15 mouse cellular contexts compared by ENCODE assay signal in the genomic region with DNA sequence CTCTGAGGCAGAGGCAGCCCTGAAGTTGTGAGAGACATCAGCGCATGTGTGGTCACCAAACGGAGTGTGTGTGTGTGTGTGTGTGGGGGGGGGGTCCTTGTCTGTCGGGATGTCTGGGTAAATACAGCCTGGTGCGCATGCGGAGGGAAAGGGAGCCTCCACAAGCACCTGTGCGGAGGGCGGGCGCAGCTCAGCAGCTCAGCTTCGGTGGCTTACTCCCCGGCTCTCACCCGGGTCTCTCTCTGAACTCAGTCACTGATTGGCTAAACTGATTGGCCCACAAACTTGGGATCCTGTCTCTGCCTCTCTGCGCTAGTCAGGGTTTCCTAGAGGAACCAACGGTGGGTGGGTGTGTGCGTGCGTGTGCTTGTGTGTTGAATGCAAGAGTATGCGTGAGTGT. TPM values are rescaled to one million over a fixed set of nuclear protein-coding genes. Genes with fewer than 3 reads are reported as not detected.
DNase-seq lines count a peak whose midpoint lies in the region; ATAC-seq and TF ChIP-seq lines count a peak whose summit lies in the region.
"Had no signal": no experiment of that assay in that cellular context is flagged by ENCODE, and none has a peak within 500 bp of the region (broad histone marks: within the 10 kb centered on the region; RNA-seq: fewer than 3 reads in every experiment).

No protein-coding gene starts in this region.

- peak overlapping the region; percentile 10; the same call in 1 of the 2 replicates for H3K4me2 ChIP-seq in heart, embryonic 12.5 days
- H3K4me2 ChIP-seq in midbrain, embryonic 13.5 days (replicated peaks), result peak overlapping the region; percentile 20; the same call in 1 of the 2 replicates
- H3K4me2 ChIP-seq in midbrain, embryonic 11.5 days, result no peak overlapping the region
- peak overlapping the region; percentile 2; the same call in 1 of the 2 replicates for H3K4me2 ChIP-seq in embryonic facial prominence, embryonic 14.5 days (ENCODE audit: low read depth, low read length)
- H3K4me2 ChIP-seq: embryonic facial prominence, embryonic 15.5 days; liver, embryonic 13.5 days had no signal

- H3K27me3 ChIP-seq in heart, embryonic 12.5 days (replicated peaks), result peaks cover 45% of the 10 kb centered on the region
- H3K27me3 ChIP-seq in midbrain, embryonic 13.5 days, result peaks cover 31% of the 10 kb centered on the region
- peaks cover 13% of the 10 kb centered on the region for H3K27me3 ChIP-seq in midbrain, embryonic 11.5 days (ENCODE audit: control insufficient read depth, insufficient read depth, low read length)
- peaks cover 13% of the 10 kb centered on the region for H3K27me3 ChIP-seq in embryonic facial prominence, embryonic 14.5 days (replicated peaks; ENCODE audit: control insufficient read depth, insufficient read depth, low read length)
- H3K27me3 ChIP-seq in cerebellum, adult 2 months (ENCODE audit: control insufficient read depth, insufficient read depth, low read length), result no peaks in the 10 kb centered on the region

- ATAC-seq in heart, embryonic 12.5 days (ENCODE audit: insufficient number of reproducible peaks, low FRiP score), result no peak
- no peak for ATAC-seq in midbrain, embryonic 13.5 days
- no peak for ATAC-seq in midbrain, embryonic 11.5 days (ENCODE audit: low FRiP score)
- no peak for ATAC-seq in embryonic facial prominence, embryonic 14.5 days (ENCODE audit: low read depth)

- TF ChIP-seq CTCF in left cerebral cortex, adult 2 months (IDR thresholded peaks at IDR 0.05), result no peak
- no peak for TF ChIP-seq CTCF in cerebellum, adult 2 months (IDR thresholded peaks at IDR 0.05; ENCODE audit: borderline replicate concordance, insufficient read depth, low read depth, low read length)

- H3K4me1 ChIP-seq in heart, embryonic 12.5 days (replicated peaks), result peaks cover 8% of the 10 kb centered on the region
- H3K4me1 ChIP-seq in midbrain, embryonic 13.5 days (replicated peaks), result no peaks in the 10 kb centered on the region; the same call in 1 of the 2 replicates
- H3K4me1 ChIP-seq in midbrain, embryonic 11.5 days (ENCODE audit: control insufficient read depth, insufficient read depth, low read length), result no peaks in the 10 kb centered on the region
- no peaks in the 10 kb centered on the region for H3K4me1 ChIP-seq in embryonic facial prominence, embryonic 14.5 days (ENCODE audit: control insufficient read depth, insufficient read depth, low read length)
- H3K4me1 ChIP-seq in cerebellum, adult 2 months (ENCODE audit: control insufficient read depth, insufficient read depth, low read length), result no peaks in the 10 kb centered on the region

- no peak overlapping the region for H3K27ac ChIP-seq in heart, embryonic 12.5 days (ENCODE audit: poor library complexity, severe bottlenecking)
- H3K27ac ChIP-seq in midbrain, embryonic 13.5 days, result no peak overlapping the region
- no peak overlapping the region for H3K27ac ChIP-seq in midbrain, embryonic 11.5 days (ENCODE audit: low read depth, low read length)
- H3K27ac ChIP-seq in embryonic facial prominence, embryonic 14.5 days (replicated peaks; ENCODE audit: low read depth, low read length), result no peak overlapping the region
- no peak overlapping the region for H3K27ac ChIP-seq in left cerebral cortex, adult 2 months
- no peak overlapping the region for H3K27ac ChIP-seq in cerebellum, adult 2 months (ENCODE audit: insufficient read depth, low read length)
- H3K27ac ChIP-seq: embryonic facial prominence, embryonic 15.5 days; heart, adult 2 months; liver, embryonic 13.5 days had no signal

- H3K36me3 ChIP-seq in heart, embryonic 12.5 days, result no peaks in the 10 kb centered on the region
- H3K36me3 ChIP-seq in midbrain, embryonic 13.5 days, result no peaks in the 10 kb centered on the region
- H3K36me3 ChIP-seq in midbrain, embryonic 11.5 days (ENCODE audit: control insufficient read depth, insufficient read depth, low read length), result no peaks in the 10 kb centered on the region
- no peaks in the 10 kb centered on the region for H3K36me3 ChIP-seq in embryonic facial prominence, embryonic 14.5 days (ENCODE audit: control insufficient read depth, insufficient read depth, low read length)
- H3K36me3 ChIP-seq: embryonic facial prominence, embryonic 15.5 days; liver, embryonic 13.5 days had no signal

- intact Hi-C loops in left cerebral cortex, adult 2 months (cut with DNase I), result no loop called here

- H3K4me3 ChIP-seq in heart, embryonic 12.5 days, result no peak overlapping the region
- H3K4me3 ChIP-seq in midbrain, embryonic 13.5 days (replicated peaks), result no peak overlapping the region
- no peak overlapping the region for H3K4me3 ChIP-seq in midbrain, embryonic 11.5 days (ENCODE audit: low read depth, low read length)
- H3K4me3 ChIP-seq in embryonic facial prominence, embryonic 14.5 days (ENCODE audit: low read depth, low read length), result no peak overlapping the region
- no peak overlapping the region for H3K4me3 ChIP-seq in left cerebral cortex, adult 2 months
- H3K4me3 ChIP-seq in cerebellum, adult 2 months (replicated peaks; ENCODE audit: insufficient read depth, low read depth, low read length), result no peak overlapping the region
- H3K4me3 ChIP-seq: embryonic facial prominence, embryonic 15.5 days; heart, adult 2 months; liver, embryonic 13.5 days had no signal

- TF ChIP-seq POLR2A in cerebellum, adult 2 months (IDR thresholded peaks at IDR 0.05; ENCODE audit: borderline replicate concordance, insufficient read depth, low read length), result no peak

- no peak for DNase-seq in heart, postnatal 4 days
- no peak for DNase-seq in midbrain, embryonic 11.5 days (ENCODE audit: low spot score, missing footprints)
- DNase-seq in embryonic facial prominence, embryonic 14.5 days (ENCODE audit: low spot score), result no peak
- peak; percentile 88 for DNase-seq in thymus, postnatal 14 days
- DNase-seq in left cerebral cortex, adult 2 months (ENCODE audit: extremely low spot score in 1 of 2, low spot score in 2 of 2), result no peak
- DNase-seq in cerebellum, adult 2 months, result no peak
- DNase-seq: cerebellum, adult 9-10 months; kidney, adult 11 months; right cerebral cortex, adult 18-20 months had no signal

- no peaks in the 10 kb centered on the region for H3K9me3 ChIP-seq in heart, embryonic 12.5 days (replicated peaks)
- H3K9me3 ChIP-seq in midbrain, embryonic 13.5 days, result no peaks in the 10 kb centered on the region
- no peaks in the 10 kb centered on the region for H3K9me3 ChIP-seq in midbrain, embryonic 11.5 days (ENCODE audit: control insufficient read depth, low read length)
- H3K9me3 ChIP-seq in embryonic facial prominence, embryonic 14.5 days (ENCODE audit: control insufficient read depth, low read length), result no peaks in the 10 kb centered on the region
- H3K9me3 ChIP-seq: embryonic facial prominence, embryonic 15.5 days; liver, embryonic 13.5 days had no signal

- WGBS in heart, embryonic 12.5 days, result 21% methylated on average over 16 of the region's 16 CpGs
- 17% methylated on average over 16 of the region's 16 CpGs for whole genome bisulfite sequencing in midbrain, embryonic 13.5 days
- WGBS in midbrain, embryonic 11.5 days, result 18% methylated on average over 16 of the region's 16 CpGs
- WGBS in embryonic facial prominence, embryonic 14.5 days, result 19% methylated on average over 15 of the region's 16 CpGs
- 30% methylated on average over 16 of the region's 16 CpGs for WGBS in cerebellum, adult 2 months

- H3K9ac ChIP-seq in heart, embryonic 12.5 days, result peak overlapping the region; percentile 7; the same call in 1 of the 2 replicates
- H3K9ac ChIP-seq in midbrain, embryonic 13.5 days (replicated peaks), result no peak overlapping the region
- no peak overlapping the region for H3K9ac ChIP-seq in midbrain, embryonic 11.5 days (ENCODE audit: low read length)
- H3K9ac ChIP-seq in embryonic facial prominence, embryonic 14.5 days (ENCODE audit: low read depth, low read length), result no peak overlapping the region
- H3K9ac ChIP-seq: embryonic facial prominence, embryonic 15.5 days; liver, embryonic 13.5 days had no signal

RNA-seq across cellular contexts. Expression of a gene that starts 9.5 kb away (rescaled TPM):
- polyA plus RNA-seq in heart, embryonic 12.5 days (2016; fragmentation: Nextera tagmentation; extraction: Ambion mirVana), result 3.7 and 4.6 TPM in 2 replicates
- 1 to 10 TPM; 1.0 to 1.5 TPM for total RNA-seq in heart, postnatal 4 days (2021)
- 1.7 and 2.6 TPM in 2 replicates for polyA plus RNA-seq in midbrain, embryonic 13.5 days (2015; fragmentation: Nextera tagmentation; extraction: Ambion mirVana)
- 4.6 and 4.9 TPM in 2 replicates for polyA plus RNA-seq in midbrain, embryonic 11.5 days (2014; fragmentation: Nextera tagmentation; extraction: Ambion mirVana)
- polyA plus RNA-seq in embryonic facial prominence, embryonic 14.5 days (2014; fragmentation: Nextera tagmentation; extraction: Ambion mirVana), result 3.9 and 6.0 TPM in 2 replicates
- total RNA-seq in left cerebral cortex, adult 2 months (2021), result not detected
- polyA plus RNA-seq in cerebellum, adult 2 months (2012; rRNA removed), result 0.29 TPM in 1 of 2 replicates, not detected in the other
- total RNA-seq: heart, adult 2 months had no signal
- polyA plus RNA-seq: frontal cortex, adult 2 months; heart, adult 2 months had no signal

RNA-seq across cellular contexts. Expression of a gene that starts 23.9 kb away (rescaled TPM):
- polyA plus RNA-seq in heart, embryonic 12.5 days (2016; fragmentation: Nextera tagmentation; extraction: Ambion mirVana), result 7.9 and 8.1 TPM in 2 replicates
- 10 to 100 TPM; 26.3 to 30.2 TPM for total RNA-seq in heart, postnatal 4 days (2021)
- polyA plus RNA-seq in midbrain, embryonic 13.5 days (2015; fragmentation: Nextera tagmentation; extraction: Ambion mirVana), result 1.9 and 2.9 TPM in 2 replicates
- 3.5 and 3.7 TPM in 2 replicates for polyA plus RNA-seq in midbrain, embryonic 11.5 days (2014; fragmentation: Nextera tagmentation; extraction: Ambion mirVana)
- polyA plus RNA-seq in embryonic facial prominence, embryonic 14.5 days (2014; fragmentation: Nextera tagmentation; extraction: Ambion mirVana), result 11.3 and 12.0 TPM in 2 replicates
- 1 to 10 TPM; 2.9 to 3.0 TPM for total RNA-seq in left cerebral cortex, adult 2 months (2021)
- polyA plus RNA-seq in cerebellum, adult 2 months (2012; rRNA removed), result 2.3 and 3.2 TPM in 2 replicates

RNA-seq across cellular contexts. Expression of a gene that starts 46.2 kb away (rescaled TPM):
- 301 and 344 TPM in 2 replicates for polyA plus RNA-seq in heart, embryonic 12.5 days (2016; fragmentation: Nextera tagmentation; extraction: Ambion mirVana)
- total RNA-seq in heart, postnatal 4 days (2021), result 100 to 1,000 TPM; 663 to 665 TPM
- 382 and 387 TPM in 2 replicates for polyA plus RNA-seq in midbrain, embryonic 13.5 days (2015; fragmentation: Nextera tagmentation; extraction: Ambion mirVana)
- polyA plus RNA-seq in midbrain, embryonic 11.5 days (2014; fragmentation: Nextera tagmentation; extraction: Ambion mirVana), result 465 and 471 TPM in 2 replicates
- 800 and 852 TPM in 2 replicates for polyA plus RNA-seq in embryonic facial prominence, embryonic 14.5 days (2014; fragmentation: Nextera tagmentation; extraction: Ambion mirVana)
- total RNA-seq in left cerebral cortex, adult 2 months (2021), result 100 to 1,000 TPM; 302 to 309 TPM
- polyA plus RNA-seq in cerebellum, adult 2 months (2012; rRNA removed), result 808 and 827 TPM in 2 replicates
